11 mouse cellular contexts compared by ENCODE assay signal in the genomic region with DNA sequence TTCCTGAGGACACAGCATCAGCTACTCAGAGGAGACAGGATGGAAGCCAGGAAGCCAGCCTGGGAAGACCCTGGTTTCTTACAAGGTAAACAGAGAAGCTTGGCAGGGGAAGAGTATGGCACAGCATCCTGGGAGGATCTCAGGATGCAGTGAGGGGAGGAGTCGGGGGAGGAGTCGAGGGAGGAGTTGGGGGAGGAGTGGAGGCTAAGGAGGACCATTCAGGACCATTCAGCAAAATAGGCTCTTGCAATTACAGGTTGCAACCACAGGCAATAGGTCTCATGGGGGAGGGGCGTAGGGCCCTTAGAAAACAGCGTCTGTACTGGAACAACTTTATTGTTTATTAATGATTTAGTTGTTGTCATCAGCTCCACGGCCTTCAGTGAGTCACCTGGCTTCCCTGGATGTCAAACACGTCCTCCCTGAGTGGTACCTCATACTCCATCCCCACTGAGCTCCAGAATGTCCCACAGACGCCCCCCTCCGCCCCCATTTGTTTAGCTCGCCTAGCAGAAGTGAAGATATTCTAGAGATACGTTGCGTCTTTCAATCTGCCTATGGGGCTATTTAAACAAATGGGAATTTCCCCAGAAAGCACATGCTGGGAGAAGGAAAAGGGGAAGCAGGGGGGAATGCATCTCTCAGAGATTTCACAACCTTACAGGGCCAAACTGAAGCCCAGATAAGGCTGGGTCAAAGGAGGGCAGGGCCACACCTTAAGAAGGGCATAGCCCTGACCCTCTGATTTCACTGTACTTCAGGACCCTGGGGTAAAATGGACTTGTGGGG. TPM values are rescaled to one million over a fixed set of nuclear protein-coding genes. Genes with fewer than 3 reads are reported as not detected.
DNase-seq lines count a peak whose midpoint lies in the region; ATAC-seq and TF ChIP-seq lines count a peak whose summit lies in the region.
"Had no signal": no experiment of that assay in that cellular context is flagged by ENCODE, and none has a peak within 500 bp of the region (broad histone marks: within the 10 kb centered on the region; RNA-seq: fewer than 3 reads in every experiment).

No protein-coding gene starts in this region.

- peaks cover 67% of the 10 kb centered on the region for H3K4me1 ChIP-seq in hindbrain, embryonic 13.5 days (replicated peaks)

- peak; percentile 27 for DNase-seq in gastrocnemius, adult 2 months
- no peak for DNase-seq in gastrocnemius, postnatal 4 days (ENCODE audit: low spot score in 2 of 2)
- DNase-seq in 416B (ENCODE audit: low read depth) (peak; percentile 34), ZHBTc4 (ENCODE audit: low read depth, low spot score) (peak; percentile 85)
- no peak for DNase-seq in spleen, postnatal 14 days (ENCODE audit: low spot score in 2 of 2)
- DNase-seq in layer of hippocampus, adult 8-10 months (ENCODE audit: low spot score in 2 of 2): no peak
- DNase-seq: kidney, adult 11 months; lung, postnatal 36 days had no signal

- H3K9ac ChIP-seq in hindbrain, embryonic 13.5 days: no peak overlapping the region
- H3K9ac ChIP-seq: embryonic facial prominence, embryonic 15.5 days had no signal

- intact Hi-C loops in gastrocnemius, adult 2 months (cut with DNase I): no loop called here

- H3K9me3 ChIP-seq in hindbrain, embryonic 13.5 days: no peaks in the 10 kb centered on the region
- H3K9me3 ChIP-seq: embryonic facial prominence, embryonic 15.5 days had no signal

- TF ChIP-seq CTCF in gastrocnemius, adult 2 months (IDR thresholded peaks at IDR 0.05): no peak

- WGBS in hindbrain, embryonic 13.5 days: 39% methylated on average over 11 of the region's 11 CpGs

- H3K27me3 ChIP-seq in hindbrain, embryonic 13.5 days: no peaks in the 10 kb centered on the region

- no peaks in the 10 kb centered on the region for H3K36me3 ChIP-seq in hindbrain, embryonic 13.5 days
- H3K36me3 ChIP-seq: embryonic facial prominence, embryonic 15.5 days had no signal

- ATAC-seq in hindbrain, embryonic 13.5 days (ENCODE audit: low FRiP score): no peak
- ATAC-seq in cerebellum, adult (ENCODE audit: insufficient number of reproducible peaks, low FRiP score, low TSS enrichment): no peak

- no peak overlapping the region for H3K27ac ChIP-seq in gastrocnemius, adult 2 months
- peak overlapping the region; percentile 83 for H3K27ac ChIP-seq in hindbrain, embryonic 13.5 days
- H3K27ac ChIP-seq: embryonic facial prominence, embryonic 15.5 days had no signal

- H3K4me3 ChIP-seq in gastrocnemius, adult 2 months: no peak overlapping the region
- H3K4me3 ChIP-seq in hindbrain, embryonic 13.5 days: no peak overlapping the region
- H3K4me3 ChIP-seq: embryonic facial prominence, embryonic 15.5 days had no signal

- H3K4me2 ChIP-seq in hindbrain, embryonic 13.5 days: no peak overlapping the region
- H3K4me2 ChIP-seq: embryonic facial prominence, embryonic 15.5 days had no signal

RNA-seq across cellular contexts. Expression of a gene that starts 4.9 kb away (rescaled TPM):
- 1 to 10 TPM; 1.7 to 2.3 TPM for total RNA-seq in gastrocnemius, adult 2 months (2021)
- total RNA-seq in gastrocnemius, postnatal 4 days (2021): 10 to 100 TPM; 14.5 to 14.7 TPM
- polyA plus RNA-seq in hindbrain, embryonic 13.5 days (2015; fragmentation: Nextera tagmentation; extraction: Ambion mirVana): 23.0 and 33.3 TPM in 2 replicates
- 1 to 10 TPM; 4.7 to 7.3 (median 5.0) TPM for total RNA-seq in layer of hippocampus, adult 8-10 months (2022)

RNA-seq across cellular contexts. Expression of a gene that starts 18.5 kb away (rescaled TPM):
- total RNA-seq in gastrocnemius, adult 2 months (2021): 10 to 100 TPM in 1 of 2 experiments, 1 to 10 TPM in 1; 6.2 to 24.0 TPM
- total RNA-seq in gastrocnemius, postnatal 4 days (2021): 10 to 100 TPM; 11.5 to 14.1 TPM
- polyA plus RNA-seq in hindbrain, embryonic 13.5 days (2015; fragmentation: Nextera tagmentation; extraction: Ambion mirVana): 8.0 and 9.2 TPM in 2 replicates
- total RNA-seq in layer of hippocampus, adult 8-10 months (2022): 1 to 10 TPM in 3 of 4 experiments, under 1 TPM in 1; 0.94 to 2.9 (median 1.9) TPM

RNA-seq across cellular contexts. Expression of a gene that starts 40.1 kb away (rescaled TPM):
- total RNA-seq in gastrocnemius, adult 2 months (2021): 1 to 10 TPM; 7.7 to 7.9 TPM
- 10 to 100 TPM; 29.6 to 30.9 TPM for total RNA-seq in gastrocnemius, postnatal 4 days (2021)
- polyA plus RNA-seq in hindbrain, embryonic 13.5 days (2015; fragmentation: Nextera tagmentation; extraction: Ambion mirVana): 181 and 187 TPM in 2 replicates
- total RNA-seq in layer of hippocampus, adult 8-10 months (2022): 10 to 100 TPM; 19.8 to 22.8 (median 20.4) TPM

RNA-seq across cellular contexts. Expression of a gene that starts 47.8 kb away (rescaled TPM):
- under 1 TPM; 0.03 TPM for total RNA-seq in gastrocnemius, adult 2 months (2021)
- 1 to 10 TPM; 2.3 to 6.3 TPM for total RNA-seq in gastrocnemius, postnatal 4 days (2021)
- polyA plus RNA-seq in hindbrain, embryonic 13.5 days (2015; fragmentation: Nextera tagmentation; extraction: Ambion mirVana): 1.0 and 1.9 TPM in 2 replicates
- under 1 TPM; 0.53 to 0.82 (median 0.66) TPM for total RNA-seq in layer of hippocampus, adult 8-10 months (2022)

Comparison
In these comparisons a context has a peak if more than half of its experiments do, and no peak if none do; other contexts are left out.
1. DNase-seq: peak in gastrocnemius, adult 2 months (single experiment), 416B (single experiment) and ZHBTc4 (single experiment); none in gastrocnemius, postnatal 4 days (0 of 2), spleen, postnatal 14 days (0 of 2) and layer of hippocampus, adult 8-10 months (0 of 2).